Mouse (Mus musculus) midbrain, embryonic 13.5 days (tissue): ENCODE measurements at regions not wholly inside any gene's neighbourhood (a gene's known extent, or its start where the extent isn't known, plus 50 kb on each side); places are given as distances from the start of the nearest gene placed in this dataset.
"Not testable (repeated sequence)": the region's sequence is repeated elsewhere in the genome, so short reads cannot be mapped to it uniquely, and the experiment has no call there.

ENCODE experiments used
- ATAC-seq: fragments of 200-750 bp; cut with Nextera tagmentation; 2 replicates; pipeline ENCODE4 v1.8.0; 2017; ENCODE audit warnings: mild to moderate bottlenecking, moderate TSS enrichment, moderate library complexity
- H3K27ac ChIP-seq: fragments of 300-500 bp; sonication (generic); 2 replicates; pipeline ENCODE4 v1.5.1; 2015; ENCODE audit warnings: inconsistent platforms, mild to moderate bottlenecking, moderate library complexity
- H3K27me3 ChIP-seq: fragments of 300-500 bp; sonication (generic); 2 replicates; pipeline ENCODE4 v1.6.1; 2015; ENCODE audit warnings: mild to moderate bottlenecking, inconsistent platforms
- H3K36me3 ChIP-seq: fragments of 300-500 bp; sonication (generic); 2 replicates; pipeline ENCODE4 v1.6.1; 2015; ENCODE audit warnings: mild to moderate bottlenecking, inconsistent platforms
- H3K4me1 ChIP-seq: fragments of 300-500 bp; sonication (generic); replicated peaks from 2 replicates; pipeline ENCODE4 v1.6.1; 2015; ENCODE audit warnings: inconsistent platforms
- H3K4me2 ChIP-seq: fragments of 300-500 bp; sonication (generic); replicated peaks from 2 replicates; pipeline ENCODE4 v1.6.1; 2015; ENCODE audit warnings: moderate library complexity, mild to moderate bottlenecking, inconsistent platforms
- H3K4me3 ChIP-seq: fragments of 300-500 bp; sonication (generic); replicated peaks from 2 replicates; pipeline ENCODE4 v1.5.1; 2015; ENCODE audit warnings: mild to moderate bottlenecking, inconsistent platforms
- H3K9ac ChIP-seq: fragments of 300-500 bp; sonication (generic); replicated peaks from 2 replicates; pipeline ENCODE4 v1.6.1; 2015; ENCODE audit warnings: mild to moderate bottlenecking, inconsistent platforms
- H3K9me3 ChIP-seq: fragments of 300-500 bp; sonication (generic); 2 replicates; pipeline ENCODE4 v1.6.1; 2016; ENCODE audit warnings: mild to moderate bottlenecking, inconsistent platforms
- WGBS: fragments of 180-500 bp; shearing (Covaris S2); methylation state at CpG from one replicate; pipeline ENCODE4 v1.1.7; 2015; 5-methylcytosine and 5-hydroxymethylcytosine counted together

GRCm38 (mm10) chr13:13888847-13889246 lies 65.4 kb upstream of the B3galnt2 start:
- not testable (repeated sequence) for H3K9me3 ChIP-seq, H3K36me3 ChIP-seq, H3K4me3 ChIP-seq, H3K9ac ChIP-seq, H3K27me3 ChIP-seq, H3K27ac ChIP-seq, H3K4me2 ChIP-seq, H3K4me1 ChIP-seq
- 89% methylated on average over 15 of the region's 15 CpGs for WGBS
- peak; percentile 64 for ATAC-seq

DNA sequence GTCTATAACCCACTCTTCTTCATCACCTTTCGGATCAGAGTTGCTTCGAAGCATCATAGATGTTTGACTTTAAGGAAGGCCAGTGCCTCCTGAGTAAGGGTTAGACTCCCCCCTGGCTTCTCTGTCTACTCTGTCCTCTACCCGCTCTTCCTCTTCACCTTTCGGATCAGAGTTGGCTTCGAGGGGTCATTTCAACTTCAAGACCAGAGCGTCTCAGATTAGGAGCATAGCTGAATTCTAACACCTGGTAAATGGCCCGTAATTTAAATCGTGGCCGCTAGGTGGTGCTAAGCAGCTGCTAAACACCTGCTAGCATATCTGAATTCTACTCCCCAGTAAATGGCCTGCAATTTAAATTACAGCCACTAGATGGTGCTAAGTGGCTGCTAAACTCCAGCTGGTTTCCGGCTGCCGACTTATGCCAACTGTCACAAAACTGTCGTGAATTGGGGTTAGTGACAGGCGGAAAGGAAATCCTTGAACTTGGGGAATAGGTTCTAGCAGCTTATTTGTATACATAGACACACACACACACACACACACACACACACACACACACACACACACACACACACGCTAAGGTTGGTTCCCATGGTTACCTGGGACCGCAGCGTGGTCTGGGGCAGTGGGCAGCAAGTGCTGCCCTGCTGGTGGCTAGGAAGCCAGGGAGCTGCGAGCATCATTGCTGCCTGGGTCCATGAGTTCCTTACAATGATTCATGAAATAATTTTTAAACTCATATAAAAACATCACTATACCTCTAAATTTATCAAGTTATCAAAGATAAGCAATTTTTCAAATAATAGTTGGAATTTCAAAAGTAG lies 64.8 kb upstream of the B3galnt2 start:
- H3K4me1 ChIP-seq = no peaks in the 10 kb centered on the region
- H3K9me3 ChIP-seq = 0 out of 2 replicates have a peak, but pooled peaks cover 5% of the 10 kb centered on the region
- H3K4me2 ChIP-seq = peak overlapping the region; percentile 49
- no peak overlapping the region for H3K27ac ChIP-seq
- H3K36me3 ChIP-seq = no peaks in the 10 kb centered on the region
- ATAC-seq = peak; percentile 99
- H3K27me3 ChIP-seq = no peaks in the 10 kb centered on the region
- H3K4me3 ChIP-seq = peak overlapping the region; percentile 41
- WGBS = 22% methylated on average over 17 of the region's 17 CpGs
- no peak overlapping the region for H3K9ac ChIP-seq

GRCm38 (mm10) chr13:13902186-13902585 lies 52.1 kb upstream of the B3galnt2 start:
- not testable (repeated sequence) for H3K4me3 ChIP-seq, ATAC-seq

More at GRCm38 (mm10) chr13:13902186-13902585, 52.1 kb upstream of the B3galnt2 start:
- not testable (repeated sequence) for H3K9ac ChIP-seq, H3K36me3 ChIP-seq, H3K27ac ChIP-seq, H3K27me3 ChIP-seq, H3K9me3 ChIP-seq, H3K4me2 ChIP-seq, H3K4me1 ChIP-seq
- 94% methylated on average over 16 of the region's 16 CpGs for WGBS
